Mouse (Mus musculus) intestine, embryonic 16.5 days (tissue): ENCODE results near the gene Hesx1. TPM values are rescaled to one million over a fixed set of nuclear protein-coding genes. Genes with fewer than 3 reads are reported as not detected.

Experiments
- ATAC-seq: fragments of 200-750 bp; cut with Nextera tagmentation; 2 replicates; pipeline ENCODE4 v1.8.0; 2017; ENCODE audit warnings: moderate TSS enrichment, moderate library complexity
- H3K27ac ChIP-seq: fragments of 300-500 bp; sonication (generic); 2 replicates; pipeline ENCODE4 v1.5.1; 2014; ENCODE audit warnings: mild to moderate bottlenecking, low read length
- H3K27me3 ChIP-seq: fragments of 300-500 bp; sonication (generic); replicated peaks from 2 replicates; pipeline ENCODE4 v1.6.1; 2014; ENCODE audit warnings: low read length, control low read depth, mixed read lengths; ENCODE audit not compliant: control insufficient read depth, insufficient read depth
- H3K36me3 ChIP-seq: fragments of 300-500 bp; sonication (generic); 2 replicates; pipeline ENCODE4 v1.6.1; 2014; ENCODE audit warnings: low read length, control low read depth; ENCODE audit not compliant: control insufficient read depth, insufficient read depth
- H3K4me1 ChIP-seq: fragments of 300-500 bp; sonication (generic); 2 replicates; pipeline ENCODE4 v1.6.1; 2014; ENCODE audit warnings: low read length, control low read depth, mixed read lengths; ENCODE audit not compliant: control insufficient read depth, insufficient read depth
- H3K4me2 ChIP-seq: fragments of 300-500 bp; sonication (generic); 2 replicates; pipeline ENCODE4 v1.6.1; 2014; ENCODE audit warnings: low read depth, low read length, control low read depth
- H3K4me3 ChIP-seq: fragments of 300-500 bp; sonication (generic); 2 replicates; pipeline ENCODE4 v1.5.1; 2014; ENCODE audit warnings: mild to moderate bottlenecking, low read length
- H3K9ac ChIP-seq: fragments of 300-500 bp; sonication (generic); 2 replicates; pipeline ENCODE4 v1.6.1; 2014; ENCODE audit warnings: low read depth, low read length
- H3K9me3 ChIP-seq: fragments of 300-500 bp; sonication (generic); 2 replicates; pipeline ENCODE4 v1.6.1; 2016; ENCODE audit warnings: low read length, control low read depth; ENCODE audit not compliant: control insufficient read depth
- WGBS: fragments of 180-500 bp; shearing (Covaris S2); extraction: QIAGEN DNeasy Blood & Tissue Kit; methylation state at CpG from one replicate; pipeline ENCODE4 v1.1.7; 2014; 5-methylcytosine and 5-hydroxymethylcytosine counted together
- polyA plus RNA-seq: library from polyadenylated mRNA; unstranded; fragments of >200 nt; fragmentation: Nextera tagmentation; extraction: Ambion mirVana; gene quantifications from 2 replicates; pipeline ENCODE4 v1.2.1, GENCODE M21; 2015

The Hesx1 gene
- polyA plus RNA-seq, 1 experiment from 2014 or later: 0.42 TPM

- no peaks in the 10 kb centered on the region for H3K36me3 ChIP-seq
- no peak overlapping the region for H3K9ac ChIP-seq
- ATAC-seq: no peak
- no peaks in the 10 kb centered on the region for H3K27me3 ChIP-seq
- no peaks in the 10 kb centered on the region for H3K9me3 ChIP-seq
- H3K4me1 ChIP-seq: peaks cover 23% of the 10 kb centered on the region
- H3K4me3 ChIP-seq: no peak overlapping the region
- WGBS: 66% methylated on average over 8 of the region's 8 CpGs
- H3K4me2 ChIP-seq: no peak overlapping the region
- H3K27ac ChIP-seq: no peak overlapping the region
These were observed 54.2 kb downstream of the Hesx1 start for GRCm38 (mm10) chr14:27048231-27048956.

DNA sequence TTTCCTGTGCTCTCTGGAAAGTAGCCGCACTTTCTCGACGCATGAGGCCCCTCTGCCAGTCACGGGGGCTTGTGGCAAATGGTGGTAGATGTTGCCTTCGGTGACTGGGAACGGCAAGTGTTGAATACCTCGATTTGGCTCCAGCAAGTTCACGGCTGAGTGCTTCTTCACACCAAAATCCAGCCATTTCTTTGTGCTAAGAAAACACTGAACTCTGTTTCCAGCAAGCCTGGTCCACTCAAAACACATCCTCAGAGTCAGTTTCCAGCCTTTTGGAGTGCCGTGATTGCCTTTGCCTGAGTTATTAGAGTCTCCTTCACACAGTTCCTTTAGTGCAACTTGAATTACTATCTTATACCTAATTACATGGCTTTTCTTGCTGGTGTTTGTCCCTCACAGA lies 55.8 kb downstream of the Hesx1 start:
- Histone ChIP-seq H3K27ac (no peak overlapping the region), H3K4me2 (no peak overlapping the region), H3K9ac (no peak overlapping the region), H3K4me1 (peaks cover 7% of the 10 kb centered on the region; the same call in 1 of the 2 replicates), H3K9me3 (no peaks in the 10 kb centered on the region), H3K4me3 (no peak overlapping the region), H3K27me3 (no peaks in the 10 kb centered on the region), H3K36me3 (no peaks in the 10 kb centered on the region)
- no peak for ATAC-seq
- WGBS: 60% methylated on average over 9 of the region's 9 CpGs

DNA sequence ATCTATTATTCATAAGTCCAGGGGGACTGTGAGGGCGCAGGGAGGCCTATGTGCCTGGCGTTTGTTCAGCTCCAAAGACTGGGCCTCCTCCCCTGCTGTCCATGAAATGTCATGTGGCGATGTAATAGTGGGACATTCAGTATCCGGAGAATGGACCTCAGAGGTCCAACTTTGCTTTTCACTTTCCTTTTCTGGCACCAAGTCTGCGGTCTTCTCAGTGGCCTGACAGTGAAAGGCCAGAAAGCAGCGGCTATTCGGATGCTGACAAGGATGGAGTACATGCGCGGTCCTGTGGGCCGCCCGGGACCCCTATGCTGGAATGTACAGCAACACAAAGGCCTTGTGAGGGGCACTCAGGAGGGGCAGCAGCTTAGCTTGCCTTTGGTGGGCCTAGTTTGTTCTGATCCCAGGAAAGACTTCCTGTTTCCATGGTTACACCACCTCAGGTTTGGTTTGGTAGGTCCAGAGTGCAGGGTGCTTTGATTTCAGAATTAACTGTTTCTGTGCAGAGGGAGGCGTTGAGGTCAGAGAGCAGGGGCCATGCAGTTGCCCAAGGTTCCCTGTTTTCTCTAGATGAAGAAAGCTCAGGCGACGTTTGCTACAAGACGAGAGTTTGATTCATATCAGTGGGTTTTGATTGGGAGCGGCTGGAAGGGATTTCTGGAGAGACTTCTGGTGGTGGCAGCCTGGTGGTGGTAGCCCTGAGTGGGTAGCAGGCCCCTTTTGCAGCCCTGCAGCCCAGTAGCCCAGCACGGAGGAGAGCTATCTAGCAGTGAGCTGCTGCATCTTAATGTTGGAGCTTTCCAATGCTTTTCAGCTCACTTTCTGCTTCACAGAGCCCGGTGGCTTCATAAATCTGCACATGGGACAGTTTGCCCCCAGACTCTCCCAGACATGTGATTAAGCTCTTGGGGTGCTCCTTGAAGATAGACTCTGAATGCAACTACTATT lies 56.6 kb downstream of the Hesx1 start:
- Histone ChIP-seq H3K36me3 (no peaks in the 10 kb centered on the region), H3K9ac (no peak overlapping the region), H3K9me3 (no peaks in the 10 kb centered on the region), H3K4me2 (no peak overlapping the region), H3K27ac (no peak overlapping the region), H3K27me3 (no peaks in the 10 kb centered on the region), H3K4me1 (0 out of 2 replicates have a peak, but pooled peaks cover 5% of the 10 kb centered on the region), H3K4me3 (no peak overlapping the region)
- 59% methylated on average over 18 of the region's 18 CpGs for WGBS
- ATAC-seq: no peak

DNA sequence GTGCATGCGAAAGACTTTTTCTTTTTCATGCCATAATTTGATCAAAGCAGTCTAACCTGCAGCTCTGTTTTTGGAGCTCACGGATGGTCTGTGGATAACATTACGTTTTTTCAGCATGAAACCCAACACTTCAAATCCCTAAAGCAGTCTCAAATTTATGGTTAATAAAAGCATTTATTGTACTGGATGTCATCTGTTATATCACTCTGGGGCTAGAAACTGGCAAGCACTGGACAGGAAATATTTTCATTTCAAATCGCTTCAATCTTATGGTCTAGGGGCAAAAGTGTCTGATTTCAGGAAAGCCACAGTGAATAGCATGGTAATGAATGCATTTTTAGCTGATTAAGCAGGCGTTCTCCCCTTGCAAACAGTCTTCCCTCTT lies 57.3 kb downstream of the Hesx1 start:
- WGBS: 65% methylated on average over 5 of the region's 5 CpGs
- no peak for ATAC-seq
- H3K36me3 ChIP-seq: no peaks in the 10 kb centered on the region
- H3K4me3 ChIP-seq: no peak overlapping the region
- H3K27me3 ChIP-seq: no peaks in the 10 kb centered on the region
- no peak overlapping the region for H3K4me2 ChIP-seq
- H3K27ac ChIP-seq: no peak overlapping the region
- no peak overlapping the region for H3K9ac ChIP-seq
- H3K4me1 ChIP-seq: 0 out of 2 replicates have a peak, but pooled peaks cover 5% of the 10 kb centered on the region
- no peaks in the 10 kb centered on the region for H3K9me3 ChIP-seq

Other genes starting within 250 kb of the Hesx1 start
- gene Asb14, start 99.9 kb upstream of the Hesx1 start, polyA plus RNA-seq: not detected in 2 replicates
- gene Appl1, start 23.2 kb upstream of the Hesx1 start, polyA plus RNA-seq: 20.6 and 21.0 TPM in 2 replicates
- gene Il17rd, start 44.5 kb downstream of the Hesx1 start, polyA plus RNA-seq: 1.4 and 1.5 TPM in 2 replicates
- 12.0 and 13.0 TPM in 2 replicates for gene Arhgef3, start 120.5 kb downstream of the Hesx1 start, polyA plus RNA-seq